Comparison of ENCODE assay signal across 22 mouse cellular contexts in the genomic region with DNA sequence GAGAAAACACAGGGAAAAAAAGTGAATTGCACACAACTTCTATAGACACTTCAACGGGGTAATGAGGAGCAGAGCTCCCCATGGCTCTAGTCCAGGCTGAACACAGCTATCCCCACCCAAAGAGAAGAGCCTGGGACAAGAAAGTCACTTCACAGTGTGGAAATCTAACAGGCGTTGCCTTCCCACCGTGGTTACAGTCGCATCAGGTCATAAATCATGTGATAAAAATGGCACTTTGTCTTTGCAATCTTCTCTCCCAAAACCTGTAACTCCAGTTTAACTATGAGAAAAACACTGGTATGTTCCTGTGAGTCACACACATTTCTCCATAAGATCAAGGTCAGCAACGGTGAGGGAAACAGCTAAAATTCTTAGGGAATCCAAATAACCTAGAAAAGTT.
"Had no signal": no experiment of that assay in that cellular context is flagged by ENCODE, and none has a peak within 500 bp of the region (broad histone marks: within the 10 kb centered on the region; RNA-seq: fewer than 3 reads in every experiment).

No protein-coding gene starts in this region.

- DNase-seq: kidney, adult 2 months; kidney, postnatal 10 days; kidney, postnatal 36 days; layer of hippocampus, postnatal 36 days; liver; lung, adult 18-20 months; lung, postnatal 10 days; lung, postnatal 4 days; midbrain, embryonic 14.5 days; right cerebral cortex, adult 18-20 months; right cerebral cortex, postnatal 14 days; spleen, adult 18-20 months; thymus, adult 2 months; thymus, postnatal 14 days; thymus, postnatal 4 days had no signal

- ATAC-seq: liver, embryonic 12.5 days had no signal

- H3K27ac ChIP-seq: left cerebral cortex, adult 2 months; limb, embryonic 12.5 days; liver, embryonic 12.5 days; liver, embryonic 15.5 days; lung, embryonic 15.5 days; stomach, embryonic 15.5 days had no signal

- H3K9me3 ChIP-seq: limb, embryonic 12.5 days; liver, embryonic 12.5 days; liver, embryonic 15.5 days; lung, embryonic 15.5 days; stomach, embryonic 15.5 days had no signal

- H3K4me1 ChIP-seq: limb, embryonic 12.5 days; liver, embryonic 15.5 days; lung, embryonic 15.5 days; stomach, embryonic 15.5 days had no signal

- H3K9ac ChIP-seq: limb, embryonic 12.5 days; liver, embryonic 12.5 days; liver, embryonic 15.5 days; lung, embryonic 15.5 days; stomach, embryonic 15.5 days had no signal

- H3K27me3 ChIP-seq: limb, embryonic 12.5 days; liver, embryonic 12.5 days; liver, embryonic 15.5 days; lung, embryonic 15.5 days; stomach, embryonic 15.5 days had no signal

- H3K4me3 ChIP-seq: left cerebral cortex, adult 2 months; limb, embryonic 12.5 days; liver, embryonic 12.5 days; liver, embryonic 15.5 days; lung, embryonic 15.5 days; stomach, embryonic 15.5 days had no signal

- H3K4me2 ChIP-seq: limb, embryonic 12.5 days; liver, embryonic 12.5 days; liver, embryonic 15.5 days; lung, embryonic 15.5 days; midbrain, embryonic 11.5 days; stomach, embryonic 15.5 days had no signal
